Mouse (Mus musculus) common myeloid progenitor, adult 5-6 weeks (primary cell): ENCODE results near the gene Gm10322. TPM values are rescaled to one million over a fixed set of nuclear protein-coding genes. Genes with fewer than 3 reads are reported as not detected.

Experiments used
- ATAC-seq: replicated peaks from 2 replicates; pipeline ENCODE4 v1.8.0; 2016; ENCODE audit warnings: low read depth, mild to moderate bottlenecking, moderate TSS enrichment, inconsistent platforms; ENCODE audit not compliant: poor library complexity, severe bottlenecking
- total RNA-seq: library from RNA; stranded (forward); fragments of 200-1000, 187-1606 nt; gene quantifications from 2 replicates; pipeline ENCODE4 v1.2.3, GENCODE M21; 2017

Gene Gm10322
- total RNA-seq, 1 experiment from 2014 or later: not detected

DNA sequence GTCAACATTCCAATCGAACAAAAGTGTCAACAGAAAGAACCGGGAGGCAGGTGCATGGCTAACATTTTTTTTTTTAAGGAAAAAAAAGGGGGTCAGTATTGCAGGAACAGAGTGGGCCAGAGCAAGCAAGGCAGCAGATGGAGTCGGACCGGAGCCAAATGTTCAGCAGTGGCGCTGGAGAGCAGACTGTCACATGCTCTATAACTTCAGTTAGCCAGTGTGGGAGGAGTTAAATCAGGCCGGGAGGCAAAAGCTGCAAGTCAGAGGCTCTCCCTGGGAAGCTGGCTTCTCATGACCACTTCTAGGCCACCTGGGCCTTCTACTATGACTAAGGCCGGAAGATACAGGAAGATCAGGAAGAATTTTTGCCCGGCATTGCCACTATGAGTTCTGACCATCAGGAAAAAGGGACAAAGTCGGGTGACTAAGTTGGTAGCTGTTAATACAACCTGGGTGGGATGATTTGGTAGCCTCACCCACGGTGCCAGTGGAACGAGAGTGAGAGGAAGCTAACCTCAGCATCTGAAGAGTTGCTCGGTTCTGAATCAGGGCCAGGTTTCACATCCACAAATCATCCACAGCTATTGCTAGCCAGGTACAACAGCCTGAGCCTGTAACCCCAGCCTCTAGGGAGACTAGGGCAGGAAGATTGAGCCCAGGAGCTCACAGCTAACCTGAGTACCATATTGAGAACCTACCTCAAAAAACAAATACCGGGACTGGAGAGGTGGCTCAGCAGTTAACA lies 21.9 kb upstream of the Gm10322 start:
- peak; percentile 48 for ATAC-seq

DNA sequence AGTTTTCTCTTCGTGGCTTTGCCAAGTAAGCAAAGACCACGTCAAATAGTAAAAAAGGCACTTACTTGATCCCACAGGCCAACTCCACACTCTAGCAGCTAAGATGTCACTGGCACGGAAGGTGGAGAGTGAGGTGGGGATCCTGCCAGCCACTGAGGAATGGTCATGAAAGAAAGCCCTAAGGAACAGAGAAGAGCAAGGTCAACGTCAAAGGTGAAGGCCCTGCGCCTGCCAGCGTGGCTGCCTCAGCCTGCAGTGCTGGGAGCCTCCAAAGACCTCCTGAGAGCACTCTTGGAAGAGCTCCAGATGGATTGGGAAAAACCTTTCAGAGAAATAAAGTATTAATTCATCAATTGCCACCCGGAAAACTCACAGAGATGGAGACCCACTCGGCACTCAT lies 15.3 kb upstream of the Gm10322 start:
- no peak for ATAC-seq

DNA sequence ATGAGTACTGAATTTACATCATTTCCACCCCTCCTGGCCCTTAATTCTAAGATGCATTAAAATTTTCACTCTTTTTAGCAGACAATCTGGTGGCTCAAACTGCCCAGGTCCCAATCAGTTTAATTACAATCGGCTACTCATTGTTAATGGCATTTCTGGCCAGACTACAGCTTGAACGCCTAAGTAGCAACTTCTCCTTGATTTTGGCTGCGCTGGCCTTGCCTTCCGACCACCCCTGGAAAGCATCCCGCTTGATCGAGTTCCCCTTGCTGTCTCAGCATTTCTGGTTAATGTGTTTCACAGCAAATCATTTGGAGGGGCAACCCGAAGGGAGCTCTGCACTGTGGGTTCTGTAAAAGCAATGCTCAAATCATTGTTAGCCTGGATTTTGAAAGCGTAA lies 13.8 kb upstream of the Gm10322 start:
- ATAC-seq: no peak

DNA sequence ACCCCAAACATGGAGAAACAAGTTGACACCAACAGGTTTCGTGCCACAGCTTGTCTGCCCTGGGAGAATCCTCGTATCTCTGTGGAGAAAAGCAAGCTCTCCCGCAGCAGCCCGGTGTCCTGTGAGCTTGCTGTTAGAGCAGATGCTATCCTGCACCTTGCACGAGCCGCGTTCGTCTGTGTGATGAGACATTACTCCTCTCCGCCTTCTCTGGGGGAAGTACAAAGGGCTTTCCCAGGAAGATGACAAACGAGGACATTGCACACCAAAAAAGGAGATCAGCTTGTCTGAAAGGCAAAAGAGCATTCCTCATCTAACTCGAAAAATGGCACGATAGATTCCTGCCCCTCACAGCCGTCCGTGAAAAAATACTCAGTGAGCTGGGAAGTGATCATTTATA lies 13.0 kb upstream of the Gm10322 start:
- ATAC-seq: no peak

DNA sequence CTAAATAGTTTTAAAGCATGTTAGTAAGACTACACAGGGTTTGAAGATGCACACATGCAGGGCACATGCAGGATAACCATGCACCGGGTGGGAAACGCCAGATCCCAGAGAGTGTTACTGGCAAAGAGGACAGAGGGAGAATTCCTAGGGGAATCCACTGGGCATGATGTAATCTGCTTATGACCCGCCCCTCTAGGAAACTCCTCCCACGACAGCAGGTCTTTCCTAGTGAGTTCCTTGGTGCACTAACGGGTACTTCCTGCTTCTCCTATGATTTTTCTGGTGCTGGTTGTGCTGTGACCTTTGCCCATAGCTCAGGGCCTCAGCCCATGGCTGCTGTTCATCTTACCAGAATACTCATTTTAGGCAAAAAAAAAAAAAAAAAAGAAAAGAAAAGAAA lies 12.0 kb upstream of the Gm10322 start:
- ATAC-seq: no peak

DNA sequence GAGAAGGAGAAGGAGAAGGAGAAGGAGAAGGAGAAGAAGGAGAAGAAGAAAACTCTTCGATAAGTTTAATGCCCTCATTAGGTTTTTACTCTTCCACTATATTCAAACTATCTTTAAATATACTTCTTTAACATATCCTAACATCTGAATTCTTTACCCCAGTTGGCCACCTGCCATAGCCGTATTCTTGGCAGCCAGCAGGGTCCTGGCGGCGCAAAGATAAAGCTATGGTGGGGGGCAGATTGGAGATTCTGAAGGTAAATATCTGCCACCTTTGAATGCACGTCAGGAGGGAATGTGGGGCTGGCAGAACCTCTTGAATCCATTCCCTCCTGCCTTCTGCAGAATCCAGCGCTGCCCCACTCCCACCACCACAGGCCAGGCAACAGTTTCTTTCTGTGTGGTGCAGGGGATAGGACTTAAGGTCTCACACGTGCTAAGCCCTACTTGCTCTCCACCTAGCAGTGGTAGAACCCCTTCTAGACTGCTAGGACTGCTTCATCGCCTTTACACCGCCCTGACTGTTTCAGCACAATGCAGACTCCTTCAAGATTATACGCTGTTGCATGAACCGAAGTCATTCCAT lies 10.9 kb upstream of the Gm10322 start:
- peak; percentile 30; the same call in 1 of the 2 replicates for ATAC-seq

DNA sequence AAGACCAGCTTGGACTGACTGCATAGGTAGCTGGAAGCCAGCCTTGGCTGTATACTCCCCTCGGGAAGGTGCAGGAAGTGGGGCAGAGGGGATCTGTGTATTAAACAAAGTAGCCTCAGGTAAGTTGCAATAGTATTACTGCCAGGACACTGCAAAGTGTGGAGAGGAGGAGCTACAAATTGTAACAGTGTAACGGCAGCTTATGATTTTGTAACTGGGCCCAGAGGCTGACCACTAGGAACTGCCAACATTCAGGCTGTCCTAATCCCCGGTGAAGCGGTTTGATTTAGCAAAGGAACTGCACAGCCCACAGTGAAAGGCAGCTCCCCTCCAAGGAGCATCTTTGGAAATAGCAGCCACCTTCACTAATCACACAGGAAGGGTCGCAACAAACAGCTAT lies 2.6 kb upstream of the Gm10322 start:
- ATAC-seq: no peak

DNA sequence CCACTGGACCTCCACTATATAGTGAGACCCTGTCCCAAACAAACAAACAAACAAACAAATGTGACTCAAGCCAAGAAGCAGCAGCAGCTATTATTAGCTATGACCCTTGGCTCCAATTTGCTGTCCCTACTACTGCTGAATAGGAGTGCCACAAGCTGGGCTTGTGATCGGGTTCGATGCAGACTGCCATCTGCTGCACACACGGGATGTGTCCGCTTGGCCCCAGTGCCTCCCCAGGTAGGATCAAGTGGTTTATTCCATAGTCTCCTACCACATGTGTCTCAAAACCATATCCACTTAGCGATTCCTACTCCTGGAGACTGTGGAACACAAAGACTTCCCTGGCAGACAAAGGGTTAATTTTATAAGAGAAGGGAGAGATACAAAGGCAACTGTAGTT lies 1.7 kb upstream of the Gm10322 start:
- ATAC-seq: no peak

DNA sequence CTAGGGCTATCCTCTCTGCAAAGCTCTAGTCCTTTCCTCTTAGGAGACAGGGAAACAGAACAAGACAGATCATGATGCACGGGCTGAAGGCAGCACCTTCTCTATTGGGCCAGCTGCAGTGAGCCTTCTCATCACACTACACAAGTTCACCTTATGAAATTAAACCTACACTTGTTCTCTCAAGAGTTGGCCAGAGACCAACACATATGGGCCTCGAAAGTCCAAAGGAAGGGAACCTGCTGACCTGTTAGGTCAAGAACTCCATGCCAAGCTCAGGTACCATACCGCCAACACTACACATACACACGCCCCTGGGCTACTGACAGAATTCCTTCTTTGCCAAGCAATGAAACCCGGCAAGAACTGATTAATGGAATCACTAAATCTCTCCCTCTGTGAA lies 452 bp upstream of the Gm10322 start:
- ATAC-seq: no peak

DNA sequence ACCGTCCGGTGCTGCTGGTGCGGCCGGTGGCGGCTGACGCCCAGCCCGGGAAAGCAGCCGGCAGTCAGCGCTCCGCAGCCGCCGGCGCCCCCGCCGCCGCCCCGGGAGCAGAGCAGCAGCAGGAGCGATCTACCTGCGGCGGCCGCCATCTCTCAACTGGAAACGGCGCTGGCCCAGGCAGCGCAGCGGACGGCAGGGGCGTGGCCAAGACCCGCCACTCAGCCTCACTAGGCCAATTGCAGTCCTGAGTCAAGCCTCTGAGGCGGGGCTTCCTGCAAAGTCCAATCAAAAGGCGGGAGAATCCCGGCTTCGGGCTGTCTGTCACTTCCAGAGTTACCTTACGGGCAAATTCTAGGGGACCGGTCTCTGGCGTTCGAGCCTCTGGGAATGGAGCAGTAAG lies 659 bp downstream of the Gm10322 start, which contains the start of gene Mcu:
Gene Mcu, minus strand, starts transcription at position 171 of the 400 bp plus-strand sequence.
- ATAC-seq: peak; percentile 96

DNA sequence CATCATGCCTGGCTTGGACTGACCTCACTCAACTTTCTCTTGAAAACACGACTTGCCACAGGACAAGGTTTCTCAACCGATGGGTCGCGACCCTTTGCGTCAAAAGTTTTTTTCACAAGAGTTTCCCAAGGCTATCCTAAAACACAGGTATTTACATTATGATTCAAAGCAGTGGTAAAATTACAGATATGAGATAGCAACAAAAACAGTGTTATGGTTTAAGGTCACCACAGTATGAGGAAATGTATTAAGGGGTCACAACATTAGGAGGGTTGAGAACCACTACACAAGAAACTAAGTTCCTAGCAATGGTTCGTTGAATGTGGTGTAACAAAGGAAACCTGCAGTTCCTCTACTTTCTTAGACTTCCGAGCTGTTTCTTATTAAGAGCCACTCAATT lies 1.9 kb downstream of the Gm10322 start:
- ATAC-seq: no peak

DNA sequence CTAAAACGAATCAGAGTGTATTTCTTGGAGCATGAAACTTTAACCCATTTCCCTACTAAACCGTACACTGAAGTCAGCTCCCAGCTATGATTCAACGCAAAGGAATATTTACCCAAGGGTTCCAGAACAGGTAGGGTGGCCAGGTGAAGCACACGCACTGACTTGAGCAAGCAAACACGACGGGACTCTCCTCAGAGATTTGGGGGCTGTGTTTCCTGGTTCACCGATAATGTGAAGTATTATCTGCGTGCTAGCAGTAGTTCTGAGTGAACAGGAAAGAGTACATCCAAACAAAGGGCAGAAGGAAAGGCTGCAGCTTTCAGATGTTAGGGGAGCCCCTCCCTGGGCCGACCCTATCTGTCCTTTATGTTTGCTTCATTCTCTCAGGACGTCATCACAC lies 5.5 kb downstream of the Gm10322 start:
- 0 out of 2 replicates have a peak, but pooled peaks have one; percentile 9 for ATAC-seq

DNA sequence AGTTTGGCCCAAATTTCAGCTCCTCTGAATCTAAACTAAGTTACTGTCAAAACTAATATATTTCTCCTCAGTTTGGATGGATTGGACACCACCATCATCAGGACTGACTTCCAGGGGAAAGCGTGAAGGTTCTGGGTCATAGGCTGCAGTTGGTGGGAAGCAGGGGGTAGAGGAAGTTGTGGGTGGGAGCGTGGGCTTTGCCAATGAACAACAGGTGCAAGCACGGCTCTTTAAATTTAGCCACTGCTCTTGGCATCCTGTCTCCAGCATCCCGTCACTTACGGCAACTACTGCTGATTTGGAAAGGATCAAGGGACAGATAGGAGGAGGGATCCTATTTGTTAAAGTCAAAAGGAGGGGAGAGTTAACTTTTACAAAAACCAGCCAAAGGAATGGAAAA lies 7.6 kb downstream of the Gm10322 start:
- no peak for ATAC-seq

DNA sequence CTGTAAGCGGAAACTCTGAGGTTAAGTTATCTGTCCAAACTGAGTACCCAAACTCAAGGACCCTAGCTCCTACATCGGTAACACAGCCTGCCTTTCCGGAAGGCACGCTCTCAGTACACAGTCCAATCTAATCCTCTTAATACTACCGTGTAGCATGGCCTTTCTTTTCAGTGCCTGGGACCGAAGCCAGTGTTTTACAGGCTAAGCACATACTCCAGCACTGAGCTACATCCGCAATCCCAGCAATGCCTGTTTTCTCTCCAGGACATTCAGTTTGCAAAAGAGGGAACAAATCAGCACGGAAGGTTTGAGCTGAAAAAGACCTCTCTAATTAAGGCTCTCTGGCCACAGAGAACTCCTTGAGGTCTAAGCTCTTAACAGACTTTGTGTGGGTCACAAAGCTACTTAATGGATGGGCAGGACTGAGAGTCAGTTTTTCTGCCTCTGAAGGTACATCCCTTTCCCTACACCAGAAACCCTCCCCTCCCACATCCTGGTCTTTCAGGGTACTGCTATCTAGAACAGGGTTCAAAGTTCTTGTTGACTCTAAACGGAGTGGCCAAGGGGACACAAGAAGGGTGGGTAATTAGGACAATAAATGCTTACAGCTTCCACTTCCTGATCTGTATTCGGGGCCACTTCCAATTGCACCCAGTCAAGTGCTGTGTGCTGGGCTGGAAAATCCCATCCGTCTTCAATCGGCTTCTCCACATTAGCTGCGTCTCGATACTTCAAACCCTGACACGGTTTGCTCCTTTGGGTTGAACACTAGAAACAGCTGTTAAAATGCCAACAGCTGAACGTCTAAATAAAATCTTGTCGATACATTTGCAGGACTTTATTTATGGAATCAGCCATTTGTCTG lies 13.0 kb downstream of the Gm10322 start:
- ATAC-seq: no peak

DNA sequence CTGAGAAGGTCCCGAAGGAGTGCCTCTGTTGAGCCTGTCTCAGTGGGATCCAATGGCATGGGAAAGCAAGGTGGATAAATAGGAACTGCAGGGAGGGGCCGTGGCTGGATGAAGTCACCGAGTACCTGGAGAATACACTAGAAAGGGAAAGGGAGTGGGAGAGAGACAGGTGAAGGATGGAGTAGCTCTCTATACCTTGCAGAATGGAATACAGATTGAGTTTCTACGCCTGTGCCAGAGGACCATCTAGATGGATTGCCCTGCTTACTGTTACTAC lies 13.6 kb downstream of the Gm10322 start:
- ATAC-seq: no peak

DNA sequence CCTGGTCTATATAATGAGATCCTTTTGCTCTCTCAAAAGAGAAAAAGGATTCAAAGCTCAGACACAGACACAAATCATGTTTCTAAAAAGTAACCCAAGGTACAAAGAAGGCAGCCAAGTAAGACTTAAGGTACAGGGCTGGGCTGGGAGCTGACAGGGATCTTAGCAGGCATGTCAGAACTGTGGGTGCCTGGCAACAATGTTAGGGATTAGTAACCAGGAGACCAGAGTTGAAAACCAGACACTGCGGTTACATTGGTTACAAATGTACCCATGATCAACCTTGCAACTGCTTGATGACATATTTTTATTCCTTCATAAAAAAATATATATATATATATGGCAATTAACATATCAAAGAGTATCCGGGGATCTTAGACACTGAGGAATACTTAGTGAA lies 20.2 kb downstream of the Gm10322 start:
- no peak for ATAC-seq

DNA sequence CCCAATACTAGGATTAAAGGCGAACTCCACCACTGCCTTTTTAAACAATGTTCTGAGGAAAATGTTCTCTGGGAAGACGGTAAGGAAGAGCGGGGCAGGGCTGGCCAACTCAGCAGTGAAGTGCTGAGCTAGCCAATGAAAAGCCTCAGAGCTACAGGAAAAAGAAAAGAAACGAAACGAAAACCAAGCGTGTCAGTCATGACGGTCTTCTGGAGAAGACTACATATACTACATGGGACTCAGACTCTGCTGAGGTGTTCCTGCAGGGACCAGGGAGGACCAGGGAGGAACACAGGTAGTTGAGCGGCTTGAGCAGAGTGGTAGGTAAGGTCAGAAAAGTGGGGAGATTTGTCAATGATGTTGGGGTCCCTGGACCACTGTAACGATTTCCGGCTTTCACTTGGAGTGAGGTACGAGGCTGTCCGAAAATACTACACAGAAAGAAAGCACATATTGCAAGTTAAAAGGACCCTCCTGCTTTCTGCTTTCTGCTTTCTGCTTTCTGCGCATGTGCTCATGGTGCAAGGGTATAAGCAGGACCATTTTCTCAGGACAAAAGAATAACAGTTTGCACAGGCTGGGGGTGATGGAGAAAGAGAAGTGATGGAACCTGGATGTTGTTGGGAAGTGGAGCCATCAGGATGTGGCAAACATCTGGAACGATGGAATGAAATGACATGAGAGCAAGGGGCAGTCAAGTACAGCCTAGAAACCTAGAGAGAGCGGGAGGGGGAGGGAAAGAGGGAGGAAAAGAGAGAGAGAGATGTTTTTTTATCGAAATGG lies 21.1 kb downstream of the Gm10322 start:
- peak; percentile 81; the same call in 1 of the 2 replicates for ATAC-seq

DNA sequence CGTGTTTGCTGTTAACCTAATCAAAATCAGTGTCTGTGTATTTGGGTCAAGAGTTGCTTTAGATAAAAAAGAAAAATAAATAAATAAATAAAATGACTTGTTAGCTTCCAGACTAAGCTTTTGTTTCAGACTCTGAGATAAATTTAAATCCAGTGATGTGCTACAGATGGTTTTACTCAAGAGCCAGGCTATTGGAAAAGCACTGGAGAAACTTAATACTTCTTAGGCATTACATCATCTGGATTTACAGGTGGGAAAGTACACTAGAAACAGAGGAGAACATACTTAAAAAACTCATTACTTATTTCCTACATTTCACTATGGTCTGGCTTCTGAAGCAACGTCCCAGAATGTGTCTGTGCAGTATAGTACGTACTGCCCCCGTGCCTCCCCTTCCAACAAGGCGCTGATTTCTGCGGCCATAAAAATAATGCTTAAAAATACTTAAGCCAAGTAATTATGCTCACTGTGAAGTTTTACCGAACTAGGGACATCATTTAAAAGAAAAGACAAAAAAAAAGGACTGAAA lies 21.8 kb downstream of the Gm10322 start:
- ATAC-seq: no peak

DNA sequence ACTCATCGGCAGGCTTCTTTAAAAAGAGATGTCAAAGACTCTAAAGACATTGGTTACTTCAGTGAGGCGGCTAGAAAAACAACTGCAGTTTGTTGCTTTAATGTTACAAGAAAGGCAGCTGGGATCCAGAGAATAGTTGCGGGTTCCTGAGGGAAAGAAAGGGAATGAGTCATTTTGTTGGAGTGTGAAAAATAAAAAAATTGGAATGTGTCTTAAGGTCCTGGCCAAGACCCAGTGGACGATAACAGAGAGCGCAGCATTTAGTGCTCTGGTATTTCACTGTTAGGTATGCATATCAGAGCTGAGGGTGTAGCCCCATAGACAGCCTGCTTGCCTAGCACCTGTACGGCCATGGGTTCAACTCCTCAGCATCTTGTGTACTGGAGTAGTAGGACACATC lies 22.7 kb downstream of the Gm10322 start:
- no peak for ATAC-seq
